Mouse (Mus musculus) hindbrain, embryonic 15.5 days (tissue): ENCODE results near the gene Pxdn. TPM values are rescaled to one million over a fixed set of nuclear protein-coding genes. Genes with fewer than 3 reads are reported as not detected.

Experiments used
- ATAC-seq: fragments of 200-750 bp; cut with Nextera tagmentation; 2 replicates; pipeline ENCODE4 v1.8.0; 2017; ENCODE audit warnings: low read depth, moderate number of reproducible peaks, moderate TSS enrichment; ENCODE audit not compliant: low FRiP score
- H3K27ac ChIP-seq: fragments of 300-500 bp; sonication (generic); replicated peaks from 2 replicates; pipeline ENCODE4 v1.5.1; 2015; ENCODE audit warnings: mild to moderate bottlenecking, inconsistent platforms
- H3K27me3 ChIP-seq: fragments of 300-500 bp; sonication (generic); 2 replicates; pipeline ENCODE4 v1.6.1; 2015; ENCODE audit warnings: control low read depth, inconsistent platforms
- H3K36me3 ChIP-seq: fragments of 300-500 bp; sonication (generic); 2 replicates; pipeline ENCODE4 v1.6.1; 2015; ENCODE audit warnings: control low read depth, inconsistent platforms
- H3K4me1 ChIP-seq: fragments of 300-500 bp; sonication (generic); replicated peaks from 2 replicates; pipeline ENCODE4 v1.6.1; 2015; ENCODE audit warnings: control low read depth, inconsistent platforms
- H3K4me2 ChIP-seq: fragments of 300-500 bp; sonication (generic); 2 replicates; pipeline ENCODE4 v1.6.1; 2015; ENCODE audit warnings: moderate library complexity, mild to moderate bottlenecking, inconsistent platforms
- H3K4me3 ChIP-seq: fragments of 300-500 bp; sonication (generic); 2 replicates; pipeline ENCODE4 v1.5.1; 2015; ENCODE audit warnings: mild to moderate bottlenecking, inconsistent platforms
- H3K9ac ChIP-seq: fragments of 300-500 bp; sonication (generic); 2 replicates; pipeline ENCODE4 v1.6.1; 2015; ENCODE audit warnings: inconsistent platforms
- H3K9me3 ChIP-seq: fragments of 300-500 bp; sonication (generic); 2 replicates; pipeline ENCODE4 v1.6.1; 2016; ENCODE audit warnings: control low read depth, inconsistent platforms
- WGBS: fragments of 180-500 bp; shearing (Covaris S2); methylation state at CpG from one replicate; pipeline ENCODE4 v1.1.7; 2015; 5-methylcytosine and 5-hydroxymethylcytosine counted together
- polyA plus RNA-seq: library from polyadenylated mRNA; unstranded; fragments of >200 nt; fragmentation: Nextera tagmentation; extraction: Ambion mirVana; gene quantifications from 2 replicates; pipeline ENCODE4 v1.2.1, GENCODE M21; 2015

Gene Pxdn
- polyA plus RNA-seq, 1 experiment from 2014 or later = 46.9 TPM

DNA sequence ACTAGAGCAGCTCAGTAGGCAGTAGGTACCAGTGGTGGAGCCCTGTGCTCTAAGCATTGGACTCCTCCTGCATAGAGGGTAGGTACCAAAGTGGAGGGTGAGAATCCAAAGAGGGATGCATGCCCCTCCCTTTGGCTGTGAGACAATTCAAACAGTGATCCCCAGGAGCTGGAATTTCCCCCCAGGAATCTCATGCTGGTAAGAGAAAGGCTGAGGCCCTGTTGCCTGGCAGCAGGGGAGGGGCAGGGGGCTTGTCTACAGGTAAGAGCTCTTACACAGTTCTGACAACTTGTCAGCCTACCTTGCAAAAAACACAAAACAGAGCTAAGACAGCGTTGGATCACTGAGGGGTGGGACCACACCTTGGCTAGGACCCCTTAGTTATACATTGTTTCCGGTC is 3.9 kb upstream of the Pxdn start:
- Histone ChIP-seq H3K9ac (no peak overlapping the region), H3K9me3 (no peaks in the 10 kb centered on the region), H3K4me3 (no peak overlapping the region), H3K27ac (no peak overlapping the region), H3K4me1 (peaks cover 5% of the 10 kb centered on the region), H3K4me2 (no peak overlapping the region), H3K27me3 (no peaks in the 10 kb centered on the region), H3K36me3 (no peaks in the 10 kb centered on the region)
- 72% methylated on average over 2 of the region's 2 CpGs for WGBS
- no peak for ATAC-seq

DNA sequence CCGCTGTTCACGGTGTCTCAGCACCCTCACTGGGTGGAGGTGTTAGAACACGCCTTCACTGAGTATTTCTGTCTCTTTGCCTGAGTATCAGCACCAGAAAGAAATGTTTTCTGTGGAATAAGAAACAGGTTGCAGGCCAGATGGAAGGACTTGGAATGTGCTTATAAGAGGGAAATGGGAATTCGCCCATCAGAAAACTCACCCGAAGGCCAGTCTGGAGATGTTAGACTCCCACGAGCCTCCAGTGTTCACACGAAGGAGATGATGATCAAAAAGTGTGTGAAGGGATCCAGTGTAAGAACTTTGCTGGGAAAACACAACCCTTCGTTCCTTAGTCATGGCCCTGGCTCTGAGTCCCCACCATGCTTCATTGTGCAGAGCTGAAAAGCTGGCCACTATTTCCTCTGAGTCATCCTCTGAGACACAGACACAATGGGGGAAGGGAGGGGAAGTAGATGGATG is 3.3 kb upstream of the Pxdn start:
- Histone ChIP-seq H3K36me3 (no peaks in the 10 kb centered on the region), H3K27me3 (no peaks in the 10 kb centered on the region), H3K4me2 (no peak overlapping the region), H3K4me1 (peaks cover 10% of the 10 kb centered on the region), H3K9me3 (no peaks in the 10 kb centered on the region), H3K9ac (no peak overlapping the region), H3K27ac (no peak overlapping the region), H3K4me3 (no peak overlapping the region)
- ATAC-seq = no peak
- 73% methylated on average over 8 of the region's 8 CpGs for WGBS

DNA sequence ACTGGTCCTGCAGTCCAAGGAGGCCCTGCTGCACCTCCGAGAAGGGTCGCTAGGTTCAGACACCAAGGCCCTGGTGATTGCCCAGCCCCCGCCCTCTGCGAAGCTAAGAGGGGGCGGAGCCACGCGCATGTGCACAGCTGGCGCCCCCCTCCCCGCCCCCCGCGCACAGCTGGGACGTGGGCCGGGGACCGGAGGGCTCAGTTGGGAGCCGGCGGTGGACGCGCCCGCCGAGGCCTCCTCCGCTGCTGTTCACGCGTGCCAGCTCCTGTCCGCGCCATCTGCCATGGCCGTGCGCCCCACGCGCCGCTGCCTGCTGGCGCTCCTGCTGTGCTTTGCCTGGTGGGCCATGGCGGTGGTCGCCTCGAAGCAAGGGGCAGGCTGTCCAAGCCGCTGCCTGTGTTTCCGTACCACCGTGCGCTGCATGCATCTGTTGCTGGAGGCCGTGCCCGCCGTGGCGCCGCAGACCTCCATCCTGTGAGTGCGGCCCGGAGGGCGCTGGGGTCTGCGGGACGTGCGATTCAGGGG is 505 bp downstream of the Pxdn start:
- peak overlapping the region; percentile 91 for H3K4me3 ChIP-seq
- peak; percentile 86 for ATAC-seq
- H3K9me3 ChIP-seq = no peaks in the 10 kb centered on the region
- peak overlapping the region; percentile 92 for H3K27ac ChIP-seq
- WGBS = under 1% methylated on average over 47 of the region's 49 CpGs
- no peaks in the 10 kb centered on the region for H3K27me3 ChIP-seq
- peaks cover 37% of the 10 kb centered on the region for H3K4me1 ChIP-seq
- peak overlapping the region; percentile 75 for H3K4me2 ChIP-seq
- no peaks in the 10 kb centered on the region for H3K36me3 ChIP-seq
- H3K9ac ChIP-seq = peak overlapping the region; percentile 88

DNA sequence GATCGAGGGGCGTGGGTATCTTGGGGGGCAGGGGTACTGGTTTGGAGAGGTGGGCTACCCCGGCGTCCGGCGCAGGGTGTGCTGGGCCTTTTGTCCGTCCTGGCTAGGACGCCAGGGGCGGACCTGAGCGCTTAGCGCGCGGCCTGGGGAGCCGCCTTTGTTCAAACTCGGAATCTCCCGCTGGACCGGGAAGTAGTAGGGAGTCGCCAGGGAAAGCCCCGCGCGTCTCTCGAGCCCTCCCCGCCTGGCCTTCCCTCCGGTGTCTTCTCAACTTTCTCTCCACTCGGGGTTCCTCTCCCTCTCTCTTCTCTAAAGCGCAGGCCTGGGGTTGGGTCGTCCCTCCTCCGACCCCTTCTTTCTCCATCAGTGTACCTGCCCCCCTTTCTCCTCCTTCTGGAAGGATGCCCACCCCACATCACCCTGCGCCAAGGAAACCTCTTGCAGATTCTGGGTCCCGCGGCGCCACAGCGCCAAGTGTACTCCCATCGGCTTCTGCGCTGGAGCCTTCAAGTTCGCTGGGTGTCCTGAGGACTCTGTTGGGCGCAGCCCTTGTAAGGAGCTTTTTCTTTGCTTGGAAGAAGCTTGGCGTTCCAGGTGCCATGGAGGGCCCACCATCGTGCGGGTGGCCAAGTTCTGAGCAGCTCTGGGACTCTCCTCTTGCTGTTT is 1.1 kb downstream of the Pxdn start:
- peak overlapping the region; percentile 92 for H3K27ac ChIP-seq
- no peaks in the 10 kb centered on the region for H3K9me3 ChIP-seq
- H3K4me1 ChIP-seq = peaks cover 37% of the 10 kb centered on the region
- H3K36me3 ChIP-seq = no peaks in the 10 kb centered on the region
- WGBS = under 1% methylated on average over 40 of the region's 40 CpGs
- H3K4me2 ChIP-seq = peak overlapping the region; percentile 75
- ATAC-seq = peak; percentile 78
- peak overlapping the region; percentile 88 for H3K9ac ChIP-seq
- no peaks in the 10 kb centered on the region for H3K27me3 ChIP-seq
- H3K4me3 ChIP-seq = peak overlapping the region; percentile 91

DNA sequence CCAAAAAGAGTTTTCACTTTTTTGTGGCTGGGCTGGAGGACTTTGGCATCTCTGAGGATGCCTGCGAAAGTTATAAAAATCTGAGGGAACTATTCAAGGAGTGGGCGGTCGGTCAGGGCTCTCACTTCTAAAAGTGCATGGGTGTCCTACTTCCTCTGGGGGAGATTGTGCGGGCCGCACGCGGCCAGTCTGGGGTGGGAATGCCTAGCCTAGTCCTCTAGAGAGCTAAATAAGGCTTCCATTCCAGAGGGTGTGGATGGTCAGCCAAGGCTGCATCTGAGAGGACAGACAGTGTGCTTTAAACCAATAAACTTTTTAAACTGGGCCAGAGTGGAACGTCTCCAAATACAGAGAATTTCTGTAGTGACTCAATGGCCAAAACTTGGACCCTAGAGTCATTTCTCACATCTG is 1.9 kb downstream of the Pxdn start:
- no peaks in the 10 kb centered on the region for H3K36me3 ChIP-seq
- H3K4me1 ChIP-seq = peaks cover 41% of the 10 kb centered on the region
- peak overlapping the region; percentile 75 for H3K4me2 ChIP-seq
- no peaks in the 10 kb centered on the region for H3K9me3 ChIP-seq
- no peaks in the 10 kb centered on the region for H3K27me3 ChIP-seq
- peak overlapping the region; percentile 91 for H3K4me3 ChIP-seq
- H3K9ac ChIP-seq = peak overlapping the region; percentile 88
- whole genome bisulfite sequencing = 11% methylated on average over 8 of the region's 8 CpGs
- ATAC-seq = no peak
- H3K27ac ChIP-seq = peak overlapping the region; percentile 92

DNA sequence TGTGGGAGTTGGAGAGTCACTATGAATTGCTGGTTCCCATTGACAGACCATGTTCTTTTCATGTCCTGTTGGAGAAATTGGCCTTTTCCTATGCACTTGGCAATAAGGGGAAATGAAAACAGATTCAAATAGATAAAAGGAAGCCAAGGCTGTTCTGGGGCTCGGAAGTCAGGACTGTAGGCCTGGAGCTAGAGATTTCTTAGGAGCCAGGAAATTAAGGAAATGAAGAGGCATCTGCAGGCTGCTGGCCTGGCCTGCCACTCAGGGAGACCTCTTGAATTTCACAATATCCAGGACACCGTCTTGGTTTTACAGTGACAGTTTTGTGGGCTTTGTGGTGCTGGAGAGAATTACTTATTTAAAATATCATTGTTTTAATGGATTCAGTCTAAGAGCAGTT is 5.0 kb downstream of the Pxdn start:
- Histone ChIP-seq H3K27me3 (no peaks in the 10 kb centered on the region), H3K4me3 (no peak overlapping the region), H3K27ac (no peak overlapping the region), H3K36me3 (no peaks in the 10 kb centered on the region), H3K9ac (no peak overlapping the region), H3K4me2 (no peak overlapping the region), H3K9me3 (no peaks in the 10 kb centered on the region), H3K4me1 (peaks cover 45% of the 10 kb centered on the region)
- ATAC-seq = no peak
- 88% methylated on average over 2 of the region's 2 CpGs for WGBS

DNA sequence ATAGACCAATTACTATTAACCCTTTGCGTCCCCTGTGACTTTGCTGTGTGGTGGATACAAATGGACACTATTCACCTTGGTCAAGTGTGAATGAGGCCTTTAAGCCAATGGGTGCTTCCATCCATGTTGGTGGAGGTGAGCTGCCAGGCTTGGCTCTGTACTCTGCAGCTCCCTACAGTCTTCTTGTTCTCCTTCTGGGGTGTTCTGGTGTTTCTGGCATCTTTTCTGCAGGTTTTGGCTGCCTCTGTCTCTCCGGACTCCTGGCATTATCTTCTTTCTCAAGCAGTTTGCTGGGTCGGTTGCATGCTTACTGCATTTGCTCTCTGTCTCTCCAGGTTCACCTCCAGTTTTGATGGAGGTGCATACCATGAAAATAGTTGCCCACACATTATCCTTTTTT is 7.2 kb downstream of the Pxdn start:
- Histone ChIP-seq H3K27me3 (no peaks in the 10 kb centered on the region), H3K9me3 (no peaks in the 10 kb centered on the region), H3K4me2 (no peak overlapping the region), H3K4me3 (no peak overlapping the region), H3K36me3 (no peaks in the 10 kb centered on the region), H3K27ac (no peak overlapping the region), H3K9ac (no peak overlapping the region), H3K4me1 (peaks cover 33% of the 10 kb centered on the region)
- WGBS = 87% methylated on average over 3 of the region's 3 CpGs
- no peak for ATAC-seq

DNA sequence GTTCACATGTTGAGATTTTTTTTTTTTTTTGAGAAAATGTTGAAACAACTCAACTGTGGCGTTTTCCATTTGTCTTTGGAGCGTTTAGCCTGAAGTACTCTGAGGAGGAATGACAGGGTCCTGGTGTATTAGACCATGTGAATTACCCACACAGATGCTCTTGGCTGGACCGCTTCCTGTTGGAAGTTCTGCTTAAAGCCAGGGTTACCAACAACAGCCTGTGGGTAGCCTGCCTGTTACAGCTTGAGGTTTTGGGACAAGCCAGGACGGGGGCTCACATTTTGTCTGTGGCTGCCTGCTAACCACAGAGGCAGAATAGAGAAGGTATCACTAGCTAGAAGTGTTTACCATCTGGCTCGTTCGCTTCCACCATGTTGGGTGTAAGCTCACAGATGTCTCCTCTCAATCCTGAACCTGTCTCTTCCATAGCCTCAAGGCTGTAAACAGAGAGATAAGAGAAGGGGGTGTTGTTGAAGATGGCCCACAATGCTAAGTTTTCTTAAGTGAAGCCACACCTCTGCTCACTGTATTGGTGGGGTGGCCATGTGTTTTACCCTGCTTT is 7.9 kb downstream of the Pxdn start:
- 81% methylated on average over 6 of the region's 6 CpGs for WGBS
- Histone ChIP-seq H3K27me3 (no peaks in the 10 kb centered on the region), H3K4me3 (no peak overlapping the region), H3K4me1 (peaks cover 27% of the 10 kb centered on the region), H3K27ac (no peak overlapping the region), H3K36me3 (no peaks in the 10 kb centered on the region), H3K9me3 (no peaks in the 10 kb centered on the region), H3K9ac (no peak overlapping the region), H3K4me2 (no peak overlapping the region)
- no peak for ATAC-seq

DNA sequence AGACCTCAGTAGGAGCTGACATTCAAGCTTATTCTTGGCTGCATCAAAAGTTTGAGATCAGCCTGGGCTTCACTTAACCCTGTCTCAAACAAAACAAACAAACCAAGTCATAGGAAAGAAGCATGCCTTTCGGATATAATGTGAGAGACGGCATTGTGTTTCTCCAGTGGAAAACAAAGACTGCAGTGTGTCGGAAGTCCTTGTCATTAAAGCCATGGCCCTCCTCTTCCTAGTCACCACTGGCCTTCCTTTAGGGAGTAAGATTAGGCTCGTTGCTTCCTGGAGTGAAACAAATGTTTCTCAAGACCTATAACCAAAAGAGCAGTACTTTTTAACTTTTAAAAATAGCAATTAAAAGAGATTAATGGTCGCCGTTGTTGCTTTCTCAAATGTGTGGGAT is 13.6 kb downstream of the Pxdn start:
- Histone ChIP-seq H3K36me3 (no peaks in the 10 kb centered on the region), H3K9me3 (no peaks in the 10 kb centered on the region), H3K4me2 (no peak overlapping the region), H3K27me3 (no peaks in the 10 kb centered on the region), H3K27ac (no peak overlapping the region), H3K4me3 (no peak overlapping the region), H3K4me1 (peaks cover 46% of the 10 kb centered on the region), H3K9ac (no peak overlapping the region)
- WGBS = 37% methylated on average over 6 of the region's 6 CpGs
- no peak for ATAC-seq

DNA sequence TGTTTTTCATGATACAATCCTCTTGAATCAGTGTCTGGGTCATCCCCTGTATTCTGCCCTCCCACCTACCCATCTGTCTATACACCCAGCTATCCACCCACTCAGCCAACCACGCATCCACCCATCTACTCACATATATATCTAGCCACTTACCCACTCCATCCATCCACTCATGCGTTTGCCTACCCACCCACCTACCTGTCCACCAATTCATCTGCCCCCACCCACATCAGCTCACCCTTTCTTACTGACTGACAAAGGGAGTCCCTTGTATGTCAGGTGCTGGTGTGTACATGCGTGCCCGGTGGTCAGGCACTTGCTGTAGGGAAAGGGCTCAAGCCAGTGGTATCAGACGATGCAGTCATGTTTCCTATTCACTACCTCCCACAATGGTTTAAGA is 14.1 kb downstream of the Pxdn start:
- no peak overlapping the region for H3K4me3 ChIP-seq
- H3K27ac ChIP-seq = no peak overlapping the region
- H3K4me1 ChIP-seq = peaks cover 46% of the 10 kb centered on the region
- no peak overlapping the region for H3K4me2 ChIP-seq
- H3K9me3 ChIP-seq = no peaks in the 10 kb centered on the region
- H3K36me3 ChIP-seq = no peaks in the 10 kb centered on the region
- H3K27me3 ChIP-seq = no peaks in the 10 kb centered on the region
- 88% methylated on average over 5 of the region's 5 CpGs for WGBS
- no peak overlapping the region for H3K9ac ChIP-seq
- no peak for ATAC-seq

DNA sequence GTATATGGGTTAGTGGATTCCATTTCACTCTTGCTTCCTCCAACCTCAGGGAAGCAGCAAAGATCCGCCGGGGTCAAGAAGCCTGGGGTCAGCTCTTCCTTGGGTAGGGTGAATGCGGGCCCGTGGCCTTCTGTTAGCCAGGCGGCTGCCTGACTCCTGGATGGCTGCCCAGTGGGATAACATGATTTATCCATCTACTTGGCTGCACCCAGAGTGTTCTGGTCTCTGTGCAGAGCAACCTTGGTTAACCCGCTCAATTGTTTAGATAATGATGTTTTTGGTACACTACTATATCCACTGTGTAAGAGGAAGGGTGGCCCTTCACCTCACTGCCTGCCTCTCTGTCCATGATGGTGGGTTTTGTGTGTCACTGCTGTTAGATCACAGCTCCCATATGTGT is 14.7 kb downstream of the Pxdn start:
- H3K4me3 ChIP-seq = no peak overlapping the region
- H3K27ac ChIP-seq = no peak overlapping the region
- peaks cover 52% of the 10 kb centered on the region for H3K4me1 ChIP-seq
- WGBS = 73% methylated on average over 6 of the region's 6 CpGs
- no peak overlapping the region for H3K9ac ChIP-seq
- no peaks in the 10 kb centered on the region for H3K27me3 ChIP-seq
- ATAC-seq = no peak
- H3K36me3 ChIP-seq = no peaks in the 10 kb centered on the region
- H3K4me2 ChIP-seq = no peak overlapping the region
- H3K9me3 ChIP-seq = no peaks in the 10 kb centered on the region

DNA sequence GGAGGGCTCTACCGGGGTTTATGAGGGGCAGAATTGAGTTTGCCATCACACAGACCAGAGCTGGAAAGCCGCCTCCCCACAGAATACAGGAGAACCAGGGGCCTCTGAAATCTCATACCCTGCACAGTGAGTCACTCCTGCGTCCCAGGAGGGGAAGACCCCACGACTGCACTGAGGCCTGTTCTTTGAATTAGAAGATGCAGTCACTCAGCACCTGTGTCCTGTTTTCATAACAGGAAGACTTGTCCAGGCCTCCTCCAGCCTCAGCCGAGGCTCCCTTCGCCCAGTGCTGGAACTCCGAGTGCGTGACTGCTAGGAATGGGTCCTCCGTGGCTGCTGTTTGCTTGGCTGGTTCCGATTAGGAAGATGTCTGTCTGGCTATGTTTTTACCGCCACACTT is 16.6 kb downstream of the Pxdn start:
- H3K4me1 ChIP-seq = peaks cover 52% of the 10 kb centered on the region
- ATAC-seq = no peak
- H3K9ac ChIP-seq = no peak overlapping the region
- H3K4me2 ChIP-seq = no peak overlapping the region
- H3K4me3 ChIP-seq = no peak overlapping the region
- peak overlapping the region; percentile 66 for H3K27ac ChIP-seq
- WGBS = 46% methylated on average over 11 of the region's 11 CpGs
- no peaks in the 10 kb centered on the region for H3K27me3 ChIP-seq
- no peaks in the 10 kb centered on the region for H3K9me3 ChIP-seq
- H3K36me3 ChIP-seq = no peaks in the 10 kb centered on the region
